Mouse (Mus musculus): Measurements from ENCODE around the gene 4930558C23Rik.
"Not testable (repeated sequence)": the region's sequence is repeated elsewhere in the genome, so short reads cannot be mapped to it uniquely, and the experiment has no call there.

The 4930558C23Rik gene

DNA sequence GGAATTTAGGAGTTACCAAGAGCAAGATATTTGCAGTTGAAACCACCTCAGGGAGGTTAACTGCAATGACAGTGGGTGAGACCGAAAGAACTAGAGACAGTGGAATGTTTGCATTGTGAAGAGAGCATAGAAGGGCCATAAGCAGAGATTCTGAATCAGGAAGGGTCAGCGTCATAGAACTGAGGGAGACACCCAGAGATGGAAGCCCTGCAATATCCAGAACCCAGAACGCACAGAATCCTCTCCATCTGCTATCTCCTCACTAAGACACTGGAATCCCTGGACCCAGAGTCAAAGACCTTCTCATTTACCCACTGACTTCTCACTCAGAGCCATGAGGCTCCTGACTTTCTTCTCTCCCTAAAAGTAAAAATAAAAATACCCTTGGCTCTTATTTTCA, at the start of gene 4930558C23Rik:
Gene 4930558C23Rik, minus strand, starts transcription at position 101 of the 400 bp plus-strand sequence.
- DNase-seq (ENCODE audit: low spot score in 2 of 2), result no peak

GRCm38 (mm10) chr3:95450915-95451314, 48.3 kb upstream of the 4930558C23Rik start:
- no peak for DNase-seq (ENCODE audit: low spot score in 2 of 2)

DNA sequence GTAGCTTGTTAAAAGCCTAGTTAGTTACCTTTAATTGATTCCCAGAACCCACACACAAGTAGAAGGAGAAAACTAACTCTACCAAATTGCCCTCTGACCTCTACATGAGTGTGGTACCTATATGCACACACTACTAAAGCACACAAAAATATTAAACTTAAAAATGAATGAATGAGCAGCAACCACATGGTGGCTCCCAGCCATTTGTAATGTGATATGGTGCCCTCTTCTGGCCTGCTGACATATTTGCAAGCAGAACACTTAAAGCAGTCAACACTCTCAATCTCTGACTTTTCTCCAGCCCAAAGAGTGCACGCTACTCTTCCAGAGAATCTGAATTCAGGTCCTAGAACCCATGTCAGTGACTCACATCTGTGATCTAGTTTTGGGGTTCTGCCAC, 47.8 kb upstream of the 4930558C23Rik start:
- DNase-seq (ENCODE audit: low spot score in 2 of 2), result no peak

- DNase-seq (ENCODE audit: low spot score in 2 of 2), result no peak
Measured at GRCm38 (mm10) chr3:95445311-95445710, 42.7 kb upstream of the 4930558C23Rik start.

- DNase-seq (ENCODE audit: low spot score in 2 of 2), result no peak
Measured at GRCm38 (mm10) chr3:95442406-95443117, 39.9 kb upstream of the 4930558C23Rik start.

DNA sequence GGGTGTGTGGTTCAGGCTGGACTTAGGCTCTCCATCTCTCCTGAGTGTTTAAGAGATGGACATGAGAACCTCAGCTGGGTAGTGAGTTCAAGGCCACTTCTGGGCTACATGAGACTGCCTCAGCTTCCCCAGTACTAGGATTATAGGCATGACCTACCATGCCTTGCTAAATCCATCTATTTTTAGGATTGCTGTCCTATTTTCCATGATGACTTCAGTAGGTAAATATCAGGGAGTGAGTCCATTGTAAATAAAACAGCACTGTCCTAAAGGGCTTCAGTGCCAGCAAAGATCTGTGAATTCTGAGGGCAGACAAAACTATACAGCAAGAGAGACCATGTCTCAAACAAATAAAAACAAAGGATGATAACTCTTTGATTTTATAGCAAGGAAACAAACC, 37.0 kb upstream of the 4930558C23Rik start:
- DNase-seq (ENCODE audit: low spot score in 2 of 2), result no peak

GRCm38 (mm10) chr3:95438636-95439035, 36.0 kb upstream of the 4930558C23Rik start:
- not testable (repeated sequence) for DNase-seq (ENCODE audit: low spot score in 2 of 2)

DNA sequence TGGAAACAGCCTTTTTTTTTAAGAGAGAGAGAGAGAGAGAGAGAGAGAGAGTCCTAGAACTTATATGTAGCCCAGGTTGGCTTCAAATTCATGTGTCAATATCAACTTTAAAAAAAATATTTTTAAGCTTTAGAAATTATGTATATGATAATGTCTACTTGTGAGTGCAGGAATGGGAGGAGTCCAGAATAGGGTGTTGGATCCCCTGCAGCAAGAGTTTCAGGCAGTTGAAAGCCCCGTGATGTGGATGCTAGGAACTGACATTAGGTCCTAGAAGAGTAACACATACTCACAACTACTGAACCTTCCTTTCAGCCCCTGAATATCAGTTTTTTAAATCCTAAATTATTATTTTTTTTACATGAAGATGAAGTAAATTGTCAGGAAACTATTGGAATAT, 32.9 kb upstream of the 4930558C23Rik start:
- DNase-seq (ENCODE audit: low spot score in 2 of 2), result no peak

DNA sequence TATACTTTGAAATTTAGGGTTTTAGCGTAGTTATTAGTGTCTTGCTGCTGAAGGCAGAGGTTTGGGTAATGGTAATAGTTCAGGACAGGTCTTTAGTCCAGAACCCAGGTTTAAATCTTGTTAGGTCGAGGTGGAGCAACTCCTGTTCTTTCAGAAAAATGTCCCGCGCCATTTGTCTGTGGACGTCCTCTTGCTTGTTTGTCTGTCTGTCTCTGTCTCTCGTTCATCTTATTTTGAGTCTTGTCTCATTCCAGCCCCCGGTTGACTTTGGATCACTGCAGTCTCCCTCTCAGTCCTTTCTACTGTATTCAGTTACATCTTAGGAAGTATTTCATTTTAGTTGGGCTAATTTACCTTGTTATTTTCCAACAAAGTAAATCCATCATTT, 32.3 kb upstream of the 4930558C23Rik start:
- no peak for DNase-seq (ENCODE audit: low spot score in 2 of 2)

GRCm38 (mm10) chr3:95434136-95434982, 31.7 kb upstream of the 4930558C23Rik start, which contains the start of gene Arnt:
Gene Arnt (plus strand): TSS chr3:95434388.
- peak; percentile 64 to 79 for DNase-seq (ENCODE audit: low spot score in 2 of 2)

DNA sequence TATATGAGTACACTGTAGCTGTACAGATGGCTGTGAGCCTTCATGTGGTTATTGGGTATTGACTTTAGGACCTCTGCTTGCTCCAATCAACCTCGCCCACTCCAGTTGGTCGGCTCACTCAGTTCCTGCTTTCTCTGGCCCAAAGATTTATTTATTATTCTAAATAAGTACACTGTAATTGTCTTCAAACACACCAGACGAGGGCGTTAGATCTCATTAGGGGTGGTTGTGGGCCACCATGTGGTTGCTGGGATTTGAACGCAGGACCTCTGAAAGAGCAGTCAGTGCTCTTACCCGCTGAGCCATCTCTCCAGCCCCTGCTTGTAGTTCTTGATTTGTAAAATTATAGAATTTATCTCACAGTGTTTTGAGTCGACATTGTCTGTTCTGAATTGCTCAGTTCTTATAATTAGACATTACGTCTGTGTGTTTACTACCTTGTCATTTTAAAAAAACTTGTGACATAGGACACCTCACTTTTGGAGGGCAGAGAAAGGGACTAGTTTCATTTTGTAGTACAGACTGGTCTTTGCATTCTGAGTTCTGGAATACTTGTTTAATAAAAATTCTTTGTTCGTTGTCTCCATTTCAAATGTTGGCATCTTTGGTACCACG, 30.8 kb upstream of the 4930558C23Rik start:
- no peak for DNase-seq (ENCODE audit: low spot score in 2 of 2)

DNA sequence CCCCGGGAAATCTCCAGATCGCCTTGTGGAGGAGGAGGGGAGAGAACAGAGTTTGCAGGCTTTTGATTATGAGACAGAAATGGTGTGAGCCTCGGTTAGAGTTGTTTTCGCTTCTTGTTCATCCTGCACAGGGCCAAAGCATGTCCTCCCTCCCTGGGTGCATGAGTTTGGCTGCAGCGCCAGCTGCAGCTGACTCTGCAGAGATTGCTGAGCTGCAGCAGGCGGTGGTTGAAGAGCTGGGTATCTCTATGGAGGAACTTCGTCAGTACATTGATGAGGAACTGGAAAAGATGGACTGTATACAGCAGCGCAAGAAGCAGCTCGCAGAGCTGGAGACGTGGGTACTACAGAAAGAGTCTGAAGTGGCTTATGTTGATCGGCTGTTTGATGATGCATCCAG, 25.8 kb upstream of the 4930558C23Rik start:
- DNase-seq (ENCODE audit: low spot score in 2 of 2), result not testable (repeated sequence)

GRCm38 (mm10) chr3:95427891-95428238, 25.2 kb upstream of the 4930558C23Rik start:
- DNase-seq (ENCODE audit: low spot score in 2 of 2), result not testable (repeated sequence)

DNA sequence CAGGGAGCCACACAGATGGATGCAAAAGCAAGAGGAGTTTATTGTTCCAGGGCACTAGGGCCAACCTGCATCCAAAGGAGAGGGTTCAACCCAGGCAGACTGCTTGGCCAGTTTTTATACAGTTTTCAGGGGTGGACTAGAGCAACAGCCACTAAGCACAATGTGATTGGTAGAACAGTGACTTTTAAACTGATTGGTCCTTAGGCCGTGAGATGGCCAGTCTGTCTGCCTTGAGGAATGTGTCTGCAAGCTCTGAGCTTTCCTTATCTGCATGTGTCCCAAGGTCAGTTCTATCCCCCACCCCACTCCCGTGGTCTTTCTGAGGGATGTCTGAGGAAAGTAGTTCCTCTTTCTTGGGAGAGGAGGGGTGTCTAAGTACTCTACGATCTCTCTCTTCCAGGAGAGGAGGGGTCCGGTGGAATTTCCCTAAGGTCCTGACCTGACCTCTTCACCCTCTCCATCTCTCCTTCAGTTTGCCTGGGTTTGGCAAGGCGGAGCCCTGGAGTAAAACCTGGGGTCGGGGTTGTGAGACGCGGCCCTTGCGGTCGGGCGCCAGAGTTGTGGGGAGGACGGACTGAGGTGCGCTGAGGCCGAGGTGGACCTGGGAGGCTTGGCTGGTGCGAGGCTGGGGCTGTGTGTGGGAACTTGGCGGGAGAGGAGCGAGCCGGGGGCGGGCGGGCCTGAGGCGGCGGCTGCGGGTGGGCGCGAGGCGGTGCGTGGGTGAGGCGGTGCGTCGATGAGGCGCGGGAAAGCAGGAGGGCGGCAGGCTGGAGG, 24.7 kb upstream of the 4930558C23Rik start:
- DNase-seq (ENCODE audit: low spot score in 2 of 2), result not testable (repeated sequence)

DNA sequence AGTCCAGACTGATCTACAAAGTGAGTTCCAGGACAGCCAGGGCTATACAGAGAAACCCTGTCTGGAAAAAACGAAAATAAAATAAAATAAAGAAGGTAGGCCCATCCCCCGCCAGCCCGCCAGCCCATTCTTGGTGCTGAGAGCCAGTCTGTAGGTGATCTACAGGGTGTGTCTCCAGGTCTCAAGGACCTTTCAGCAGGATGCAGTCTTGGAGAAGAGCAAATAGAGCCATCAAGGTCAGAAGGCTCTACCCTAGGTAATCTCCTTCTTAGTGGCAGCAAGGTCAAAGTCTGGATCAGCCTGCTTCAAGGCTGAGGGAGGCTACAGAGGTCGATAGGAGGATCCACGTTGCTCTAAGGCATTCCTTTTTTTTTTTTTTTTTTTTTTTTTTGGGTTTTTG, 23.8 kb upstream of the 4930558C23Rik start:
- DNase-seq (ENCODE audit: low spot score in 2 of 2), result not testable (repeated sequence)

DNA sequence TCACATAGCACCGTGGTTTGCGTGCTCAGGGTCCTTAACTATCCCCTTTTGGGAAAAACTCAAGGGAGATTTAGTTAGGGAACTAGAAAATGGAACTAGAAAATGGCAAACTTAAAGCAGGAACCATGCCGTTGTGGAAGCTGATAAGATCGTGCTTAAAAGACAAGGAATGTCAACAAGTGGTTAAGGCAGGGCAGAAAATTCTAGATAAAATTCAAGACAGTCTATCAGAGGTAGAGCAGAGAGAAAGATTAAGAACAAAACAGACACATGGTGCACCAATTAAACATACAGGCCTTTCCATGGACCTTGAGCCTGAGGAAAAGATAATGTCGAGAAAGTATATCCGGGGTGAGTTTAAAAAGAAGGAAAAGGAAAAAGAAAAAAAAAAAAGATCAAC, 15.2 kb upstream of the 4930558C23Rik start:
- DNase-seq (ENCODE audit: low spot score in 2 of 2), result no peak

GRCm38 (mm10) chr3:95412268-95412667, 9.6 kb upstream of the 4930558C23Rik start:
- DNase-seq (ENCODE audit: low spot score in 2 of 2), result no peak

DNA sequence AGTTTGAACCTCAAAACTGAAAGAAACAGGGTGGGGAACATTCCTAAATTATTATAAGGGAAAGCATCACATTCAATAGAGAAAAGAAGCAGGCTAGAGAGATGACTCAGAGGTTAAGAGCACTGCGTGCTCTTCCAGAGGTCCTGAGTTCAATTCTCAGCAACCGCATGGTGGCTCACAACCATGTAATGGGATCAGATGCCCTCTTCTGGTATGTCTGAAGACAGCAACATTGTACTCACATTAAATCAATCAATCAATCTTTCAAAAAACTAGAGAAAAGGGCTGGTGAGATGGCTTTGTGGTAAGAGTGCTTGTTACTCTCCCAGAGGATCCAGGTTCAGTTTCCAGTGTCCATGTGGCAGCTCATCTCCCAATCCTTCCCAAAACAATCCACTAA, 6.2 kb upstream of the 4930558C23Rik start:
- DNase-seq (ENCODE audit: low spot score in 2 of 2), result no peak

GRCm38 (mm10) chr3:95407728-95408127, 5.1 kb upstream of the 4930558C23Rik start:
- DNase-seq (ENCODE audit: low spot score in 2 of 2), result no peak

GRCm38 (mm10) chr3:95394385-95394784, 8.3 kb downstream of the 4930558C23Rik start:
- no peak for DNase-seq (ENCODE audit: low spot score in 2 of 2)

- DNase-seq (ENCODE audit: low spot score in 2 of 2), result no peak
Measured at GRCm38 (mm10) chr3:95385401-95386075, 17.1 kb downstream of the 4930558C23Rik start.

All from frontal cortex, postnatal 25 days (tissue).